Mouse (Mus musculus) bone marrow, adult 2 months (tissue): ENCODE data around the gene Fzr1. TPM values are rescaled to one million over a fixed set of nuclear protein-coding genes. Genes with fewer than 3 reads are reported as not detected.

Experiments used
- H3K27ac ChIP-seq: fragments of 200-500 bp; 2 replicates; pipeline ENCODE4 v1.5.1; 2012; ENCODE audit warnings: low read depth, mild to moderate bottlenecking, control low read depth, inconsistent platforms, low read length; ENCODE audit not compliant: control insufficient read depth, poor library complexity, insufficient read depth
- H3K4me1 ChIP-seq: fragments of 200-500 bp; 2 replicates; pipeline ENCODE4 v1.6.1; 2011; ENCODE audit warnings: low read length; ENCODE audit not compliant: control insufficient read depth, insufficient read depth
- H3K4me3 ChIP-seq: fragments of 200-500 bp; replicated peaks from 2 replicates; pipeline ENCODE3; 2011; ENCODE audit warnings: mild to moderate bottlenecking, low read depth, low read length, control low read depth; ENCODE audit not compliant: control insufficient read depth
- CTCF ChIP-seq: fragments of 200-500 bp; IDR thresholded peaks from 2 replicates; pipeline ENCODE4 v1.5.1; 2011; ENCODE audit warnings: low read length, control low read depth; ENCODE audit not compliant: control insufficient read depth, insufficient read depth
- POLR2A ChIP-seq: fragments of 200-500 bp; IDR thresholded peaks from 2 replicates; pipeline ENCODE4 v1.6.1; 2011; ENCODE audit warnings: low read depth, mild to moderate bottlenecking, control low read depth, low read length, borderline replicate concordance; ENCODE audit not compliant: control insufficient read depth
- WGBS: fragments of 180-500 bp; shearing (Covaris S2); methylation state at CpG from one replicate; pipeline ENCODE4 v1.1.7; 2018; 5-methylcytosine and 5-hydroxymethylcytosine counted together
- polyA plus RNA-seq: library from polyadenylated mRNA; stranded (reverse); fragments of >200 nt; gene quantifications from 2 replicates; pipeline ENCODE4 v1.2.4, GENCODE M21; 2011; ENCODE audit warnings: low replicate concordance; ENCODE audit not compliant: missing spikeins, insufficient read depth, insufficient read length

The Fzr1 gene
- polyA plus RNA-seq, 1 experiment, result 131 TPM

DNA sequence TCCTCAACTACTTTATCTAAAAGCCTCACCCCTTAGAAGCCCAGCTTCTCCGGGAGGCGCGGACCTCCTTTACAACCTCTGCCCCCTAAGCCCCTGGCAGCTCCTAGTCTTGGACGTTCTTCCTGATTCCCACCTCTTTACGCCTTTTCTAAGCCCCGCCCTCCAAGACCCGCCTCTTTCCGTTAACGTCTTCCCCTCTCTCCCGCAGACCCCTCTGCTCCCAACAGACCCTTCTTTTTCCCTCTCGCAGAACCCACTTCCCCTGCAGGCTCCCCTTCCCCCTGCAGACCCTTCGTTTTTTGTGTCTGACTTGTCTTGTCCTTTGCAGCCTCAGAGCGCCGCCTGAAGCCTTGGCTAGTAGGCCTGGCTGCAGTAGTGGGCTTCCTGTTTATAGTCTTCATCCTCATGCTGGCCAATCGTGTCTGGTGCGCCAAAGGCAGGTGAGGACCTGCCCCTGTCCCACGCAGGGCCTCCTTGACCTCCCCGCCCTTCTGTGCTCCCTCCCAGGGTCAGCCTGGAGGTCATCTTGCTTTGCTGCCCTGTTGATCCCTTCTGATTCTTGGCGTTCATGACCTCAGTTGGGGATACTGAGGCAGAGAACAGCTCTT lies 15.2 kb upstream of the Fzr1 start:
- Histone ChIP-seq H3K4me3 (peak overlapping the region; percentile 25), H3K27ac (peak overlapping the region; percentile 23), H3K4me1 (peaks cover 5% of the 10 kb centered on the region)
- WGBS, result 3% methylated on average over 19 of the region's 19 CpGs
- TF ChIP-seq CTCF, result no peak
- TF ChIP-seq POLR2A, result no peak

DNA sequence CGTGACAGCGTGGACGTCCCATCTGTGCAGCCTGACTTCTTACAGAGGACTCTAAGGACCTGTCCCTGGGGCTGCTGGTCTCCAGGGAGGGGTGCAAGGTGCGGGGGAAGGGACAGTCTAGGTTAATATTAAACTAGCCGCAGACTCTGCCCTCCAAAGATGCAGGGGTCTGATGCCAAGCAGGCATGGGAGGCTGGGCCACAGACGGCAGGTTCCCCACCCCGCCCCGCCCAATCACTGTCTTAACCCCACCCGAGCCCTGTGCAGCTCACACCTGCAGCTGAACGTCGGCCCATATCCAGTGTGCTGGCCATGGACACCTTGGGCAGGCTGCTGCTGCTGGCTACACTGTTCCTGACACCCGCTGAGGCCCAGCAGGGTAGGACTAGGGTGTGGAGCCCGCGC lies 14.5 kb upstream of the Fzr1 start, which contains the start of gene Smim24:
Gene Smim24, plus strand, starts transcription at position 271 of the 405 bp plus-strand sequence.
- H3K4me1 ChIP-seq, result peaks cover 5% of the 10 kb centered on the region
- TF ChIP-seq CTCF, result no peak
- TF ChIP-seq POLR2A, result no peak
- WGBS, result 54% methylated on average over 14 of the region's 14 CpGs
- peak within 1 kb of the TSS; percentile 23 for H3K27ac ChIP-seq
- peak within 1 kb of the TSS; percentile 40 for H3K4me3 ChIP-seq

DNA sequence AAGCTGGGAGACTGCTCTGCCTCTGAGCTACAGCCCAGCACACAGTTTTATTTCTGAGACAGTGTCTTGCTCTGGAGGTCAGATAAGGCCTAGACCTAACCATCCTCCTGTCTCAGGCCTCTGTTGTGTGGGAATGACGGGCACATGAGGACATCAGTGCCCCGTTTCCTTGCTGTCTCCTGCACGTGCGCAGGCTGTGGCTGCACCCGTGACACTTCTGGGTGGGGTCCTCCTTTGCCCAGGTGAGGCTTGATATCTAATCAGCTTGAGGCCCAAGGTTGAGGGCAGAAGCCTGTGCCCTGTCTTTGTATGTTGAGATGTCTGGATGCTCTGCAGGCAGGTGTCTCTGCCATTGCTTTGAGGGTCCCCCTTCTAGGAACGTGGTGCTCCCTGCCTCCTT lies 14.0 kb upstream of the Fzr1 start:
- TF ChIP-seq CTCF, result no peak
- TF ChIP-seq POLR2A, result no peak
- Histone ChIP-seq H3K4me3 (no peak overlapping the region), H3K4me1 (peaks cover 5% of the 10 kb centered on the region), H3K27ac (no peak overlapping the region)
- WGBS, result 86% methylated on average over 6 of the region's 6 CpGs

DNA sequence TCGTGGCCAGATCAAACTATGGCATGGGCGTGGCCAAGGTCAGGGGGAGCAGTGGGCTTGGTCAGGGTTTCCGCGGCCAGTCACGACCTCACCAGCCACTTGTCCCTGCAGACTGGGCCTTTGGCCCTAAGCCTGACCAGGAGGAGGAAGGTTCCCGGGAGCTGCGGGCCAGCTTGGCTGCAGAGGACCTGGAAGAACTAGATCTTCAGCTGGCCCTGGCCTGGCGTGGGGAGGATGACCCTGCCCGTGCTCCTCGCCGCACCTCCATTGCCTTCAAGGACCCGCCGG lies 12.3 kb upstream of the Fzr1 start:
- TF ChIP-seq CTCF (no peak), POLR2A (no peak)
- WGBS, result 82% methylated on average over 13 of the region's 13 CpGs

DNA sequence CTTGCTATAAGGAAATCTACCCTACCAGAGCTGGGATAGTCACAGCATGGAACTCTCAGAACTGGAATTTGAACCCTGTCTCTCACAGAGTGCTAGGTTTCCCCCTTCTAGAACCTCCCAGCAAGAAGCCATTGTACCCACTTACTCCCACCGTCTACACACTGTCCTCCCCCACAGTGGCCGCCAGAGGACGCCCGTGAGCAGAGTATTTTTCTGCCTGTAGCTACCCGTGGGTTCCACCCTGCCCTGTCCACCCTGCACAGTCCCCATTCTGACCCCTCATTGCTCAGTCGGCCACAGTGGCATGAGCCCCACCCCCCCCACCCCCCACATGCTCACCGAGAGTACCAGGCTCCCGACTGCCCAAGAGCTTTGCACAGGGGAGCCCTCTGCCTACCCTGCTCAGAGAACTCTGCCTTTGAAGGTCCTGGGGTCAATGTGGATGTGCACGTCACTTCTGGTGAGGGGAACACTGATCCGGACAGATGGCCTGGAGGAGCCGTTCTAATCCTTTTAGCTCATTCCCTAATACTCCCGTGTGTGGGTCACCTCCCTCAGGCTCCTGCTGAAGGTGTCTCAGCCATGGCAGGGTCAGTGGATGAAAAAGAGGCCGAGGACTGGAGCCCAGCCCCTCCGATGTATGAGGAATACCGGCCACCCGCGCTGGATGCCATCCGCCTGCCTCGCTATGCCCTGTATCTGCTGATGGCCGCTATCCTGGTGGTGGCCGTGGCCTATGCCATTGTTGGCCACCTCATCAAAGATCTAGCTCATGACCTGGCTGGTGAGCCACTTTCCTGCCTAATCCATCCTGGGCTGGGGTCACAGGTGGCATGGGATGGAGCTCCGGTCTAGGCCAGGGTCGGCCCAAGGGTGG lies 11.7 kb upstream of the Fzr1 start:
- 53% methylated on average over 23 of the region's 23 CpGs for WGBS
- Histone ChIP-seq H3K4me3 (no peak overlapping the region), H3K27ac (no peak overlapping the region), H3K4me1 (peaks cover 5% of the 10 kb centered on the region)
- peak; percentile 93 for TF ChIP-seq CTCF
- no peak for TF ChIP-seq POLR2A

More for the DNA sequence above, 12.3 kb upstream of the Fzr1 start:
- Histone ChIP-seq H3K27ac (no peak overlapping the region), H3K4me3 (no peak overlapping the region), H3K4me1 (peaks cover 5% of the 10 kb centered on the region)

DNA sequence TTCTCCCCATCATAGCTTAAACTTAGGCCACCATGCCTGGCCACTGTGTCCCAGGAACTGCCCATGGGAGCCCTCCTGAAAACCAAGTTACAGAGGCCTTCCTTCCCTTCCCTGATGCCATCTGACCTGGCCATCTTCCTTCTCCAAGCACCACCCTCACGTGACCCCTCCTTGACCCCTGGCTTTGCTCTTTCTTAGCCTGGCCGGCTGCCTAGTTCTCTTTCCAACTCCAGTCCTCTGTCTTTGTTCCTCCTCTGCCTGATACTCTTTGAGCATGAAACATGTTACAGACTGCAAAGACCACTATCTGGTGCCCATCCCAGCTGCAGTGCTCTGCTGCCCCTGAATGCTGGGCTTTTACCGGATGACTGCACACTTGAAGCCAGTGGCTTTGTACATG lies 11.1 kb upstream of the Fzr1 start:
- no peak for TF ChIP-seq POLR2A
- no peak for TF ChIP-seq CTCF
- peaks cover 7% of the 10 kb centered on the region for H3K4me1 ChIP-seq
- no peak overlapping the region for H3K27ac ChIP-seq
- H3K4me3 ChIP-seq, result no peak overlapping the region
- WGBS, result 70% methylated on average over 3 of the region's 3 CpGs

DNA sequence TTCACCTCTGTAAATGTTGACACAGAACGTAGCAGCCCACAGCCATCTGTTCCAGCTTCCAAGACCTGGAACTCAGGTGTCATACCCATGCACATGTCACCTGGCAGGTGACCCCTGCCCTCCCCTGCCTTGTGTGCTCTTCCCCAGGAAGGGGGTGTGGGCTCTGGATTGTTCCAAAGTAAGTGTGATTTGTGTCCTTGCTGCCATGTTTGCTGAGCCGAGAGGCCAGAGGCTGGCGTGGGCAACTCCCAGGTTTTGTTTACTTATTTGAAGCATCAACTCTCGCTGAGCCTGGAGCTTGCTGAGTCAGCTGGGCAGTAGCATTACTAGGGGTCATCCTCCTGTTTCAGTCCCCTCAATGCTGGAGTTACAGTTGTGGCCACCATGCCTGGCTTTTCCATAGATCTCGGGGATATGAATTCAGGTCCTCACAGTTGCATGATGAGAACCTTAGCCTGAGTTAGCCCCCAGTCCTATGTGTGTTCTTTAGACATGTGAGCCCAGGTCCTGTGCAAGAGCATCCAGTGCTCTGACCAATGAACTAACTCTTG lies 10.3 kb upstream of the Fzr1 start, which contains the start of gene Gm48552:
Gene Gm48552, plus strand, starts transcription at position 501 of the 551 bp plus-strand sequence.
- TF ChIP-seq POLR2A (no peak), CTCF (no peak)
- Histone ChIP-seq H3K27ac (no peak within 1 kb of the TSS), H3K4me3 (no peak within 1 kb of the TSS), H3K4me1 (peaks cover 5% of the 10 kb centered on the region)
- 82% methylated on average over 5 of the region's 5 CpGs for WGBS

DNA sequence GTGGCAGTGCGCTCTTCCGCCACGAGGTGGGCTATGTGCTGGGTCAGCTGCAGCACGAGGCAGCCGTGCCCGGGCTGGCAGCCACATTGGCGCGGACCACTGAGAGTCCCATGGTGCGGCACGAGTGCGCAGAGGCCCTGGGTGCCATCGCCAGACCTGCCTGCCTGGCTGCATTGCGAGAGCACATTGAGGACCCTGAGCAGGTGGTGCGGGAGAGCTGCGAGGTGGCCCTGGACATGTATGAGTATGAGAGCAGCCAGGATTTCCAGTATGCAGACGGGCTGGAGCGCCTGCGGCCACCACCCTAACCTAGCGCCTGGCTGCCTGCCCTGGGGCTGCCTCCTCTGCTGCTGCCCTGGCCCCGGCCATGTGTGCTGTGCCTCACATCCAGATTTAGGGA lies 9.4 kb upstream of the Fzr1 start:
- Histone ChIP-seq H3K4me1 (peaks cover 5% of the 10 kb centered on the region), H3K4me3 (no peak overlapping the region), H3K27ac (no peak overlapping the region; the same call in 1 of the 2 replicates)
- 90% methylated on average over 20 of the region's 20 CpGs for WGBS
- TF ChIP-seq POLR2A (no peak), CTCF (no peak)
